Mouse (Mus musculus): Measurements from ENCODE around the gene Slc50a1.

DNA sequence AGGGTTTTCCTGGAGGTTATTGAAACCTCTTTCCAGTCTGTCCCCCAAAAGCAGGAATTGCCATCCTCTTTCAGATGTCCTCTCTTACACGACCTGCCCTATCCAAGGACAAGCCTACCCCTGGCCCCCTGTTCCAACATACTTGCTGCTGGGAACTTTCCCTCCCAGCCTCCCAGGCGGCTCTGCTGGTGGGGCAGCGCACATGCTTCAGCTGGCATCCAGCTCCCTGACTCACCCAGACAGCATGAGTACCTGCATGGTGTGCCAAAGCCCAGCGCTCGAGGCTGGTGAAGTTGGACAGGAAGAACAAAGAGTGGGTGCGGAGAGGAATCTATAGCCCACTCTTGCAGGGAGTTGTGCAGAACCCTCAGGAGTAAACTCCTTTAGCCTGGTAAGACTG, 521 bp upstream of the Slc50a1 start:
- TF ChIP-seq POLR2A (IDR thresholded peaks at IDR 0.05; ENCODE audit: borderline replicate concordance, extremely low read depth, low read depth, low read length) (no peak), CTCF (IDR thresholded peaks at IDR 0.05; ENCODE audit: insufficient read depth, low read length) (no peak)
